Mouse (Mus musculus) G1E (cell line): Measurements from ENCODE around the gene Ccer2.

Experiments used
- CTCF ChIP-seq: IDR thresholded peaks from 2 replicates; pipeline ENCODE4 v1.5.1; 2012; ENCODE audit warnings: low read depth, low read length, inconsistent platforms, mixed read lengths
- TAL1 ChIP-seq: conservative IDR thresholded peaks from 2 replicates; pipeline ENCODE4 v1.6.1; 2012; ENCODE audit warnings: low read depth, low read length, inconsistent platforms, mixed read lengths

GRCm38 (mm10) chr7:28739829-28740228, 16.1 kb upstream of the Ccer2 start:
- TF ChIP-seq CTCF (no peak), TAL1 (no peak)
